Mouse (Mus musculus): ENCODE measurements around the gene Hmg20b. TPM values are rescaled to one million over a fixed set of nuclear protein-coding genes. Genes with fewer than 3 reads are reported as not detected.

Hmg20b gene
- total RNA-seq, 2 experiments from 2014 or later, result 18.3 to 20.3 TPM

GRCm38 (mm10) chr10:81334324-81334723 lies 16.0 kb downstream of the Hmg20b start:
- no peak for DNase-seq (ENCODE audit: extremely low spot score in 1 of 2, low spot score in 2 of 2)
- intact Hi-C loops (cut with DNase I), result no loop called here

- DNase-seq (ENCODE audit: extremely low spot score in 1 of 2, low spot score in 2 of 2), result no peak
- intact Hi-C loops (cut with DNase I), result no loop called here
Observed at GRCm38 (mm10) chr10:81332277-81332676, 18.0 kb downstream of the Hmg20b start.

GRCm38 (mm10) chr10:81330007-81330406 lies 20.3 kb downstream of the Hmg20b start:
- no peak for DNase-seq (ENCODE audit: extremely low spot score in 1 of 2, low spot score in 2 of 2)
- intact Hi-C loops (cut with DNase I), result no loop called here

GRCm38 (mm10) chr10:81329194-81329975 lies 20.9 kb downstream of the Hmg20b start:
- intact Hi-C loops (cut with DNase I), result no loop called here
- peak in 1 of 2 experiments; percentile 67 for DNase-seq (ENCODE audit: extremely low spot score in 1 of 2, low spot score in 2 of 2)

DNA sequence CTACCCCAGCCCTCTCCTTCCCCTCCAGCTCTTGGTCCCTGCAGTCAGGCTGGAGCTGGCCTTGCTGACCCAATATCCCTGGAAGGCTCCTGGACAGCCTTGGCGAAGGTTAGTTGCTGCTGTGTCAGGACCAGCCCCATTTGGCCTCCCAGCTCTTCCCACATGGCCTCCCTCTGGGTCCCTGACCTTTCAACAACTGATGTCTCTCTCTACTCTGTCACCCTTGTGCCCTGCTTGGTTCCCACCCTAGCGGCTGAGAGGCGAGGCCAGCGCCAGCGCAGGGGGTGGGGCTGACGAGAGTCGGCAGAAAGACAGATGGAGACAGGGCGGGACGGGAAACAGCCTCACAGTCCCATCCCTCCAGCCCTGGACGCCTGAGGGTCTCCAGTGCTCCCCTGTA lies 21.9 kb downstream of the Hmg20b start, which contains the start of gene Tbxa2r:
Tbxa2r (plus strand) TSS at position 346 of the 400 bp plus-strand sequence.
- DNase-seq (ENCODE audit: extremely low spot score in 1 of 2, low spot score in 2 of 2), result peak in 1 of 2 experiments; percentile 81
- intact Hi-C loops (cut with DNase I), result no loop called here

- intact Hi-C loops (cut with DNase I), result no loop called here
- DNase-seq (ENCODE audit: extremely low spot score in 1 of 2, low spot score in 2 of 2), result no peak
Observed at GRCm38 (mm10) chr10:81327959-81328358, 22.3 kb downstream of the Hmg20b start.

GRCm38 (mm10) chr10:81326858-81327257 lies 23.4 kb downstream of the Hmg20b start:
- intact Hi-C loops (cut with DNase I), result no loop called here
- peak in 1 of 2 experiments; percentile 91 for DNase-seq (ENCODE audit: extremely low spot score in 1 of 2, low spot score in 2 of 2)

DNA sequence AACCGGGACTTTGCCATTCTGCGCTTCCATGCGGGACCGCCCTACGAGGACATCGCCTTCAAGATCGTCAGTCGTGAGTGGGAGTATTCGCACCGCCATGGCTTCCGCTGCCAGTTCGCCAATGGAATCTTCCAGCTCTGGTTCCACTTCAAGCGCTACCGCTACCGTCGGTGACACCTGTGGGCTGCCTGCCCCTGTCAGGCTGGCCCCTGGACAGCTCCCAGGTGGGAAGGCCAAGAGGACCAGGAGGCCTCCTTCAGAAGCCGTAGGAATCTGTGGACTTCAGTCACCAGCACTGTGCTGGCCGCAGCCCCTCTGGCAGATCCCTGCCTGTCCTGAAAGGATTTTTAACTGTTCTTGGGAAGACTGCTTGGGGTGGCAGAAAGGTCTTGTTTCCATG lies 24.5 kb downstream of the Hmg20b start:
- intact Hi-C loops (cut with DNase I), result no loop called here
- DNase-seq (ENCODE audit: extremely low spot score in 1 of 2, low spot score in 2 of 2), result no peak

- intact Hi-C loops (cut with DNase I), result no loop called here
- no peak for DNase-seq (ENCODE audit: extremely low spot score in 1 of 2, low spot score in 2 of 2)
Observed at GRCm38 (mm10) chr10:81325176-81325575, 25.1 kb downstream of the Hmg20b start.

- no peak for DNase-seq (ENCODE audit: extremely low spot score in 1 of 2, low spot score in 2 of 2)
- intact Hi-C loops (cut with DNase I), result loop anchor here (5.0 kb wide), 1 partner anchor 37 kb away; no protein-coding TSS in a partner anchor
Observed at GRCm38 (mm10) chr10:81323791-81324530, 26.3 kb downstream of the Hmg20b start.

- DNase-seq (ENCODE audit: extremely low spot score in 1 of 2, low spot score in 2 of 2), result no peak
- intact Hi-C loops (cut with DNase I), result loop anchor here (5.0 kb wide), 1 partner anchor 36 kb away; no protein-coding TSS in a partner anchor
Observed at GRCm38 (mm10) chr10:81323141-81323775, 27.0 kb downstream of the Hmg20b start.

DNA sequence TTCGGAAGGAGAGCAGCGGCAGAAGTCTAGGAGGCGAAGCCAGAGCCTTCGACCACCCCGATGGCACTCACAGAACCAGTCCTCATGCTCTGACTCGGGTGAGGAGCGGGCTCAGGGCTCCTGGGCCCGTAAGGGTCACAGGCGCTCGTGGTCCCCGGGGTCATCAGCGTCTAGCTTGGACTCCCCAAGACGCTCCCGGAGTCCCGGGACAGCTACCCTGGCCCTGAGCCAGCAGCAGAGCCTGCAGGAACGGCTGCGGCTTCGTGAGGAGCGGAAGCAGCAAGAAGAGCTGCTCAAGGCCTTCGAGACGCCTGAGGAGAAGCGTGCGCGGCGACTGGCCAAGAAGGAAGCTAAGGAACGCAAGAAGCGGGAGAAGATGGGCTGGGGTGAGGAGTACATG lies 27.8 kb downstream of the Hmg20b start:
- intact Hi-C loops (cut with DNase I), result loop anchor here (5.0 kb wide), 1 partner anchor 35 kb away; no protein-coding TSS in a partner anchor

DNA sequence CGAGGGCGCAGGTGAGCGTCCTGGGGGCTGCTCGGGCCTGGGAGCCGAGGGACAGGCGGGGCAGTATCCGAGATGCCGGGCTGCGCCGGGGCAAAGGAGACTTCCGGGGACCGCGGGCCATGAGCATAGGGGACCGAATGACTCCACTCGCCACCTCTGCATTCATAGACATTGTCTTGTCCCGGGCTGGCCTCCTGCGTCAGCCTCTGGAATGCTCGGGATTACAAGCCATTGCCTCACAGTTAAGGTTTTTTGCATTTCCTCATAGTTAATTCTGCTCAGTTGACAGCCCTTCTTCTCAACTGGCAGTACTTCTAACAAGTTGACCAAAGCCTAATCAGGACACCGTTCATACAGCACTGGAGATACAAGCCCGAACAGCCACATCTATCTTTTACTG lies 28.8 kb downstream of the Hmg20b start:
- DNase-seq (ENCODE audit: extremely low spot score in 1 of 2, low spot score in 2 of 2), result no peak
- intact Hi-C loops (cut with DNase I), result loop anchor here (5.0 kb wide), 1 partner anchor 34 kb away; no protein-coding TSS in a partner anchor

More for the DNA sequence above, 27.8 kb downstream of the Hmg20b start:
- peak in 1 of 2 experiments; percentile 72 for DNase-seq (ENCODE audit: extremely low spot score in 1 of 2, low spot score in 2 of 2)

DNA sequence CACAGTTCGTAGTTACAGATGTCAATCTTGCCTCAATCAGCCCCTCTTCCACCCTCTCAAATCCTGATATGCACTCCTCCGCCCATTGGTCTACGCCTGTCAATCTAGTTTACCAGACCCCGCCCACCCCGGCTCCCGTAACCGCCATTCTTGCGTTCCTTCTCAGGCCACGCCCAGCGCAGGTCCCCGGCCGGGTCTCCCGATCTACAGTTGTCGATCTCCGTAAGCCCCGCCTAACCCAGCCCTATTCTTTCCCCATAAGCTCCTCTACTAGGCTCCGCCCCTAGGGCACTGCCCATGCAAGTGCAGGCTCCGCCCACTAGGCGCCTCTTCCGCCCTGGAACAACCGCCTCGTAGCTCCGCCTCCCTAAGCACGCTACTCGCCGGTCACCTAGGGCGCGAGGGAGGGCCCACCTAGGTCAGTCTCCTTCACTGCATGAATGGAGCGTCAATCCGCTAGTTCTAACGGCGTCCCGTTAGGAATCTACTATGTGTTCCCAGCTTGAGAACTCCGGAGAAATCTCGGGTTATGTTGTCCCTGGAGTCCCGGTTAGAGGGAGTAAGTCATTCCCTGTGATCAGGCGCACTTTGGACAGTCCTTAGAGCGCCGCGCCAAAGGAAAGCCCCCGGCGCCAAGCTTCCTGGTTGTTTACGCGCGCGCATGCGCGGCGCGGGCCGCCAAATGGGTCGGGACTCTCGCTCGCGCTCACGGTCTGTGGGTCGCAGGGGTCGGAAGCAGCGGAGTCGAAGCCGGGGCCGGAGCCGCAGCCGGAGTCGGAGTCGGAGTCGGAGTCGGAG lies 29.5 kb downstream of the Hmg20b start, which contains the start of gene Cactin:
Cactin (plus strand) TSS at position 554 of the 798 bp plus-strand sequence.
- peak; percentile 99 to 100 for DNase-seq (ENCODE audit: extremely low spot score in 1 of 2, low spot score in 2 of 2)
- intact Hi-C loops (cut with DNase I), result loop anchor here (5.0 kb wide), 1 partner anchor 33 kb away; no protein-coding TSS in a partner anchor

GRCm38 (mm10) chr10:81319741-81320549 lies 30.3 kb downstream of the Hmg20b start:
- intact Hi-C loops (cut with DNase I), result loop anchor here (5.0 kb wide), 1 partner anchor 33 kb away; no protein-coding TSS in a partner anchor
- peak in 1 of 2 experiments; percentile 99 for DNase-seq (ENCODE audit: extremely low spot score in 1 of 2, low spot score in 2 of 2)

DNA sequence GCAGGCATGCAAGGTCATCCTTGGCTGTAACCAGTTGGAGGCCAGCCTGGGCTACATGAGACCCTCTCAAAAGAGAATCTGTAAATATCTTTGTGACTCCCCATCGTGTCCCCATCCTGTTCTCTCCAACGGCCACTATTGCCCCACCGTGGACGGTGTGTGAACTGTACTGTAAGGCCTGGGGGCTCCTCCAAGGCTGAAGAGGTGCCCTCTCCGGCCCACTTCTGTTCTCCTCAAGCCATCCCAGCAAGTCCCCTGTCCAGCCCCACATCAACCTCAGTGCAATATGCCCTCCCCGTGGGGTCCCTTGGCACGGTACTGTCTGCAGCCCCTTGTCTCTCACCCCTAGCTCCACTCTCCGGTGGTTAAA lies 31.0 kb downstream of the Hmg20b start:
- DNase-seq (ENCODE audit: extremely low spot score in 1 of 2, low spot score in 2 of 2), result peak in 1 of 2 experiments; percentile 61
- intact Hi-C loops (cut with DNase I), result no loop called here

GRCm38 (mm10) chr10:81318589-81319329 lies 31.5 kb downstream of the Hmg20b start:
- intact Hi-C loops (cut with DNase I), result no loop called here

More at GRCm38 (mm10) chr10:81318589-81319329, 31.5 kb downstream of the Hmg20b start:
- peak in 1 of 2 experiments; percentile 78 for DNase-seq (ENCODE audit: extremely low spot score in 1 of 2, low spot score in 2 of 2)

Measured in left cerebral cortex, postnatal 10 days (tissue).